Mouse (Mus musculus) retina, adult 2 months (tissue): ENCODE results near the gene 2310022A10Rik.
A peak's percentile ranks its signal among the peaks of the same experiment; 100 is the strongest.

Experiments used
- DNase-seq: peaks from one replicate; pipeline ENCODE4 v3.0.0-alpha.2; 2012; ENCODE audit warnings: low read depth, low spot score

2310022A10Rik gene

DNA sequence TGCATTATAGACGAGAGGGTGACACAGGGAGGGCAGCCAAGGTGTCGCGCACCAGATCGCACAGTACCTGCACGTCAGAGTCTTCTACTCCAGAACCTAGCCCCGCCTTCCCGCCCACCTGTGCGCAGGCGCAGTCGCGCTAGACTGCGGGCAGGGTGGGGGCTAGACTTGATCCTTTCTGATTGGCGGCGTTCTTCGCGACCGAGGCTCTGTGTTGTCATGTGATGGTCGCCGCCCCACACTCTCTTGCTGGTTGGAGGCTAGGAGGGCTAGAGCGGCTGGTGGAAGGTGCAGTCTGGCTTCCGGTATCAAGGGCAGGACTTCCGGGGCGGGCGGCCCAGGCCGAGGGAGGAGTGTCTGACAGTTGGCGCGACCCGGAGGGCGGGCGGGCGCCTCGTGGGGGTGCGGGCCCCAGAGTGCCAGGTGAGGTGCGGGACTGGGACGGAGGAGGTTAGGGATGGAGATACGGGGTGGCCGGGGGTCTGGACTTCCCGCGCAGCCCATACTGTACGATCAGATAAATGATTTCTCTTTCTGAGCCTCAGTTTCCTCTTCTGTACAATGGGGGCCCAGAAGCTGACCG lies at the start of gene 2310022A10Rik, which contains the start of gene Pld3:
2310022A10Rik (plus strand) TSS at position 303 of the 583 bp plus-strand sequence.
Pld3 (minus strand) TSS at position 288 of the 583 bp plus-strand sequence.
- peak; percentile 93 for DNase-seq

DNA sequence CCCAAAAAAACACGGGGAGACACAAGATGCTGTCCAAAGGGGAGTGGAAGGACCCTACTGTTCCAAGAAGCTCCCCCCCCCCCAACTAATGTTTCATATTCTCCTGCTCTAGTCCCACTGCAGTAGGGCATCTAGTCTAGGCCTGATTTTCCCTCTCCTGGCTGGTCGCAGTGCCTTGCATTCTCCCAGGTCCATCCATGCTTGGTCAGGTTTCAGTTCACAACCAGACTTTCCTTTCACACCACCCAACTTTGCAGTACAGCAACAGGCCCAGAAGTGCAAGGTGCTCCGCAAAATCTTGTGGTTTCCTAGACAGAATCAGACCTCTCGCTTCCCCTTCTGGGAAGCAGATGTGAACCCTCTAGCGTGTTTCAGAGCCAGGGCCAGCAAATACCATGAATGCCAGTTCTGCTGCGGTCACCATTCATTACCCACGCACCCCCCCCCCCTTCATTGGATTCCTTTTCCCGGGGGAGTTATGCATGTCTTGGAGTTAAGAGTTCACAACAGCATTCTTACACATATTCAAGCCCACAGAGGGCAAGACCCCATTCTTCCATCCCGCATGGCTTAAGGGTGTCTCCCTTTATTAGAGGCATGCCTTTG lies 46.2 kb upstream of the 2310022A10Rik start:
- no peak for DNase-seq

DNA sequence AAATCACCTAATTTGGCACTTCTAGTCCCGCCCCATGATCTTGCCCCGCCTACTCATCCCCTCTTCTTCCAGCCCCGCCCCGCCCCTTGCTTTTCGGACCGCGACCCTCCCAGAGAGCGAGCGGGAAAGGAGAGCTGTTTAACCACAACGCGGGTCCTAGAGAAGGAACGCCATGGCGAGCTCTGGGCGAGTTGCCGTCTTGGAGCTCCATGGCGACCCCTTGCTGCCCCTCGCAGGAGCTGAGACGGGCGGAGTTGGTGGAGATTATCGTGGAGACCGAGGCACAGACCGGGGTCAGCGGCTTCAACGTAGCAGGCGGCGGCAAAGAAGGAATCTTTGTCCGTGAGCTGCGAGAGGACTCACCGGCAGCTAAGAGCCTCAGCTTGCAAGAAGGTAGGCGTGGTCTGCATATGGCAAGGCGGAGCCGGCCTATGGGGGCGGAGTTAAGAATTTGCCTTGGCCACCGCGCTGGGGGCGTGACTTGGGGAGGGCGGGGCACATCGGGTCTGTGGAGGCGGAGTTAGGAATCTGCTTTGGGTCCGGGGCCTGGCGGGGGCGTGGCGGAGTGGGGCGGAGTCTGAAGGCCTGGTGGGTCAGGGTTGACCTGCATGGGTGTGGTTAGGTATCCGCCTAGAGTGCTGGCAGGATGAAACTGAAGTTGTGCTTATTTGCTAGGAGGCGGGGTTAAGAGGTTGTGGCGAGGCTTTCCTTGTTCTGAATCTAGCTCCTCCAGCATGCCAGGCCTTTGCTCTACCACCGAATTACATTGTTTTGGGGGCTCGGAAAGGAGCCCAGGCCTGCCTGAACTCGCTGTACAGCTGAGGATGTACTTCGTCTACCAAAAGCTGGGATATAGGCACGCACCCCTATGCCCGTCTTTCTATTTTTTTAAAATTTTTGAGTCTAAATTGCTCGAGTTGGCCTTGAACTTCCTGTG lies 45.1 kb upstream of the 2310022A10Rik start:
- DNase-seq: peak; percentile 89

DNA sequence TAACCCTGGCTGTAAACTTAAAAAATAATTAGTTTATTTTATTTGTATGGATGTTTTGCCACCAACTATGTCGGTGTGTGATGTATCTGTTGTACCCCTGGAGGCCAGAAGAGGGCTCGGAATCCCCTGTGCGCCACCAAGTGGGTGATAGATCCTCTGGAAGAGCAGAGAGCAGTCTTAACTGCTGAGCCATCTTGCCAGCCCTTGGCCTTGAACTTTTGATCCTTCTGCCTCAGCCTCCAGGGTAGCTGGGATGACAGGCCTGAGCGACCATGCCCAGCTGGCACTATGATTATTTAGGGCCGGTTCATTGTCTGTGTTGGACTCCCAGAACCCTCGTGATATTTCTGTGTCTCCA lies 44.4 kb upstream of the 2310022A10Rik start:
- DNase-seq: no peak

DNA sequence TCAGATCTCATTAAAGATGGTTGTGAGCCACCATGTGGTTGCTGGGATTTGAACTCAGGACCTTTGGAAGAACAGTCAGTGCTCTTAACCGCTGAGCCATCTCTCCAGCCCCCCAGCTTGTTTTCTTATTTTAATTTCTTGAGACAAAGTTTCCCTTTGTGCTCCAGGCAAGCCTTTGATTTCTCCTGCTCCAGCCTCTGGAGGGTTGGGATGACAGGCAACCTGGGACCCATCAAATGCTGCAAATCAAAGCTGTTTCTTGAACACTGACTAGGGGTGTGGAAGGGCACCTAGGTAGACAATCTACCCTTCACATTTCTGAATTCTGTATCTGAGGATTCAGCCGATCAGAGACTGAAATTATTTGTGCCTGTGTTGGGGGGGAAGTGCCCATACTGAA lies 42.2 kb upstream of the 2310022A10Rik start:
- DNase-seq: no peak

DNA sequence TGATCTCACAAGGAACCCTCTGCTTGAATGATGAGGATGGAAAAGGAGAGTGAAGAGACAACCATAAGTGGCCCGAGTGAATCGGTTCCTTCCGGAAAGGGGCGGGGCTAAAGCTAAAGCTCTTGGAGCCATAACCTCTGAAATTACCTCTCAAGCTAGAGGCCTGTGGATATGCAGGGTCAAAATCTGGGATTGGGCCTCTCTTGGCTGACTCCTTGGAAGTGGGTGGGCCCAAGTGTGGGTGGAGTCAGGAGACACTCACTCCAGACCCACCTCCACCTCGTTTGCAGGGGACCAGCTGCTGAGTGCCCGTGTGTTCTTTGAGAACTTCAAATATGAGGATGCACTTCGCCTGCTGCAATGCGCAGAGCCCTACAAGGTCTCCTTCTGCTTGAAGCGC lies 38.1 kb upstream of the 2310022A10Rik start:
- no peak for DNase-seq

DNA sequence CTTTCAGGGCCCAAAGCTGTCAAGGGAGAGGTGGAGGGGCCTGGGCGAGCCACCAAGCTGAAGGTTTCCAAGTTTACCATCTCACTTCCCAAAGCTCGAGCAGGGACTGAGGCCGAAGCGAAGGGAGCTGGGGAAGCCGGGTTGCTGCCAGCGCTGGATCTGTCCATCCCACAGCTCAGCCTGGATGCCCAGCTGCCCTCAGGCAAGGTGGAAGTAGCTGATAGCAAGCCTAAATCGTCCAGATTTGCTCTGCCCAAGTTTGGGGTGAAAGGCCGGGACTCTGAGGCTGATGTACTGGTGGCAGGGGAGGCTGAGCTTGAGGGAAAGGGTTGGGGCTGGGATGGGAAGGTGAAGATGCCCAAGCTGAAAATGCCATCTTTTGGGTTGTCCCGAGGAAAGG lies 34.7 kb upstream of the 2310022A10Rik start:
- DNase-seq: no peak

DNA sequence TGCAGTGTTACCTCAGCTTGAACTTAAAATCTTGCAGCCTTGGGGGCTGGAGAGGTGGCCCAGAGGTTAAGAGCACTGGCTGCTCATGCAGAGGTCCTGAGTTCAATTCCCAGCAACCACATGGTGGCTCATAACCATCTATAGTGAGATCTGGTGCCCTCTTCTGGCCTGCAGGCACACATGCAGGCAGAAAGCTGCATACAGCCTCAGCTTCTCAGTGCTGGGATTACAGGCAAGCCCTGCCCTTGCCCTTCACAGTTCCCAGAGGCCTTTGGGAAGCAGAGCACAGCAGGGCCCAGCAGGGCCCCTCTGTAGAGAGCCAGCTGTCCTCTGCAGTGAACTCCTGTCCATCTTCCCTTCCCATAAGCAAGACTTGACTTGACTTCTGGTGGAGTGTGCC lies 32.9 kb upstream of the 2310022A10Rik start:
- DNase-seq: no peak

DNA sequence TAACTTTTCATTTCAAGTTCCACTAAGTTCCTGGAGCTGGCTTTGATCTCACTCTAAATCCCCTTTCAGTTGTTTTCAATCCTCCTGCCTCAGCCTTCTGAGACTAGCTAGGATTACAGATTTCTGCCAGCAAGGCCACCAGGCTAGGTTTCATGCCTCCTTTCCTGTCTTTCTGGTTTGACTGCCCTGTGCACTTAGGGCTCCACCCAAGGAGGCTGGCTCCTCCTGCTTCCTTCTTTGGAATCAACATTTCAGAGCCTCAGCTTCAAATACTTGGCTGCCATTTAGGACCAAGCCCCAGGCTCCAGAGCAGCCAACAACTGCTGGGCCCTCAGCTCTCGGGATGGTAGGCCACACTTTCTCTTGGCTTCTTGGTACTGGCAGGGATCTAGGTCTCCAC lies 32.4 kb upstream of the 2310022A10Rik start:
- DNase-seq: no peak

DNA sequence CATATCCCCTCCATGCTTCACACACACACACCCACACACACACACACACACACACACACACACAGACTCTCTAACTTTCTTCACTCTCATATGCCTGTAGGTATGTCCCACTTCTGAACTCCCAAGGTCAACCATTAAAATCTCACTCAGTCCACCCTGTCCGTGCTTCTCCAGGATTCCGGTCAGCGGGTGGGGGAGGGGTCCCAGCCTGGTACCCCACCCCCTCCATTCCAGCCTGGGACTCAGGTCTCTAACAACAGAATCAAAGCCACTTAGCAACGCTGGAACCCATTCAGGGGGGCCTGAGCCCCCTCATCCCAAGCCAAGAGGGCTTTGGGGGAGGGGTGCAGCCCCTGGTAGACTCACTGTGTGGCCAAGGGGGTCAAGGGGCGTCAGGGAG lies 30.1 kb upstream of the 2310022A10Rik start, which contains the start of gene Hipk4:
Hipk4 (plus strand) TSS at position 301 of the 400 bp plus-strand sequence.
- DNase-seq: no peak

DNA sequence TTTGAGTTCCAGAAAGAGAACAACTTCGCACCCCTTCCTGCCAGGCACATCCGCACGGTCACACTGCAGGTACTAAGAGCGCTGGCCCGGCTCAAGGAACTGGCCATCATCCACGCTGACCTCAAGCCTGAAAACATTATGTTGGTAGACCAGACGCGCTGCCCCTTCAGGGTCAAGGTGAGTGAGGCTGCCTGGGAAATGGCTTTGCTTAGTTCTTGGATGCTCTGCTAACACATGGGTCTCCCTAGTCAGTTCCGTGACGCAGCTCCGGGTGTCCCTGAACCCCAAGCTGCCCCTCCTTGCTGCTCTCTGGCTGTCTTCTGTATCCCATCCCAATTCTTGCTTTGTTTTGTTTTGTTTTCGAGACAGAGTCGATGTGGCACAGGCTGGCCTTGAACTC lies 29.2 kb upstream of the 2310022A10Rik start:
- DNase-seq: no peak

DNA sequence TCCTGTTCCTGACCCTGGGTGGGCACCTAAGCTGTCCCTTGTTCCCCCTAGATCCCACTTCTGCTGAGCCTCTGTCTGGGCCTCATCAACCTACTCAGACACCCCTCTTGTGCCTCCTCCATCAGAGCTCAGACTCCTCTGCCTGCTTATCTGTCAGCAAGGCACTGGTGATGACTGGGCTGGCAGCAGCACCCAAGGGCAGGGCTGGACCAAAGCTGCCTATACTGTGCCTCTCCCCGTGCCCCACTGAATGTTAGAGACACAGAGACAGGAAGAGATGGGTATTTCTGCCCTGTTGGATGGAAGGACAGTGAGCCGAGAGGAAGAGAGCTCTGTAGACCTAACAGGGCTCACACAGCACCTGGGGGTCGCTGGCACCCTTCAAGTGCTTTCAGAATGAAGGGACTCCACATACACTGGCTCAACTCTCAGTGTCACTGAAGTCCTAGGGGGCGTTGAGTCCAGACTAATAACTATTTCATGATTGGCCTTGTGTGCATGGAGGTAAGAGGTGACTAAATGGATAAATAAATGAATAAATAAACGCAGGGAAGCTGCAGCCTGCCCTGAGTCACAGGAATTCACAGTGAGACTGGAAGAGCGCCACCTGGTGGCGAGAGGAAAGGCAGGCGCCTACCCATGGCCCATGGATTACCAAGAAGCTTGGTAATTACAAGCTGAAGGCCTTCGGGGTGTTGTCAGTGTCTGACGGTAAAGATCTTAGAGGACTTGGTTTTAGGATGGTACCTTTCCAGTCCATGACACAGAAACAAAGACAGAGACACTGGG lies 26.8 kb upstream of the 2310022A10Rik start:
- DNase-seq: peak; percentile 71

DNA sequence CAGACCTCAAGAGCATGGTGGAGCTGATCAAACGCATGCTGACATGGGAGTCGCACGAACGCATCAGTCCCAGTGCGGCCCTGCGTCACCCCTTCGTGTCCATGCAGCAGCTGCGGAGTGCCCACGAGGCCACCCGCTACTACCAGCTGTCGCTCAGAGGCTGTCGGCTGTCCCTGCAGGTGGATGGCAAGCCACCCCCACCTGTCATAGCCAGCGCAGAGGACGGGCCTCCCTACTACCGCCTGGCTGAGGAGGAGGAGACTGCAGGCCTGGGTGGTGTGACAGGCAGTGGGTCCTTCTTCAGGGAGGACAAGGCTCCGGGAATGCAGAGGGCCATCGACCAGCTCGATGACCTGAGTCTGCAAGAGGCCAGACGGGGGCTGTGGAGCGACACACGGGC lies 24.0 kb upstream of the 2310022A10Rik start:
- DNase-seq: no peak

DNA sequence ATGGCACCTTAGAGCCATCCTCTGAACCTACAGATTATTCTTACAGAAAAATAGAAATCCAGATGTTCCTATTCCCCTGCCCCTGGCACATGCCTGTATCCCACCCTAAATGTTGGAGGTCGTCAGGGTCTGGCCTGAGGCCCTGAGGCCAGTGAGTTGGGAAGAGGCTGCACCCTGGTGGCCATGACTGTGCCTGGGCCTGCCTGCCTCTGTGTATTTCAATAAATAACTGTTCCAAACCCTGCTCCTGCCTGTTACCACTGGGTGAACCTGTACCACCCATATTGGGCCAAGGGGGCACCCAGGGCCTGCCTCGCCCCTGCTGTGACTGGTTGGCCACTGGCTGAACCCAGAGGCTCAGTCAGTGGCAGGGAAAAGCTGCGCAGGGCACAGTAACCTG lies 22.1 kb upstream of the 2310022A10Rik start:
- DNase-seq: no peak

DNA sequence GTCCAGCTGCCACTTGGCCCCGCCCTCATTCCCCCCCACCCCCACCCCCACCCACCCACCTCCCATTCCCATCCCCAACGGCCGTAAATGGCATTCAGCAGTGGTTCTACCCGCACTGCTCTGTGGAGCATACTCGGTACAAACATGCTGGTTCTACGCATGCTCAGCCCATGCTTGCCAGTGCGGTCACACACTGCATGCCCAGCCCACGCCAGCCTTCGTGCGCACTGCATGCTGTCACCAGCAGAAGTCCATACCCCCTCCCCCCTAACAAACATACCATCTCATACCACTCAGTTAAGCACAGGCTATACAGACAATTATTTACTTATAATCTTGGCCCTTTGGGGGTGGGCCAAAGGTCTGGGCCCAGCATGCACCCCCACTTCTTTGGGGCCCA lies 21.3 kb upstream of the 2310022A10Rik start:
- DNase-seq: no peak

DNA sequence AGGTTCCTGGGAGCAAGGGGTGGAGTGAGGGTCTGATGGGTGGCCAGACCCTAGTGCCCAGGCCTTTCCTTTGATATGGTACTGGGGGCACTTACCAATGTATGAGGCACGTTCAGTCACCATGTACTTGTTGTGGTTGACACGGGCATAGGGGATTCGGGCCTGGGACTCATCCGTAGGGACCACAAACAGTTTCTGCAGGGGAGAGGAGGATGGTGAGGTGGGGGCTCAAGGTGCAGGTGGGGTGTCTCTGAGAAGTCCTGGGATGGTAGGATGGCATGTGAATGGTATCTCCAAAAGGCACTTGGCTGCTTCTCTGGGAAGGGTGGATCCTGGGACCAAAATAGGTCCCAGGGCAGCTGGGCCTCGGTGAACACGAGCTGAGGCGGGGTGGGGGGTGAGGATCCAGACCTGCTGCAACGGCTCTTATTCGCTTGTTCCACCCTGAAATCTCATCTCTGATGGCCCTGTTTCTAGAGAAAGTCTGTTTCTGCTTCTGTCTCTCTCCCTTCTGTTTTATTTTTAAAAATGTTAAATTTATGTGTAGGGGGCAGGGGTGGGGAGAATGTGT lies 20.5 kb upstream of the 2310022A10Rik start:
- DNase-seq: no peak

DNA sequence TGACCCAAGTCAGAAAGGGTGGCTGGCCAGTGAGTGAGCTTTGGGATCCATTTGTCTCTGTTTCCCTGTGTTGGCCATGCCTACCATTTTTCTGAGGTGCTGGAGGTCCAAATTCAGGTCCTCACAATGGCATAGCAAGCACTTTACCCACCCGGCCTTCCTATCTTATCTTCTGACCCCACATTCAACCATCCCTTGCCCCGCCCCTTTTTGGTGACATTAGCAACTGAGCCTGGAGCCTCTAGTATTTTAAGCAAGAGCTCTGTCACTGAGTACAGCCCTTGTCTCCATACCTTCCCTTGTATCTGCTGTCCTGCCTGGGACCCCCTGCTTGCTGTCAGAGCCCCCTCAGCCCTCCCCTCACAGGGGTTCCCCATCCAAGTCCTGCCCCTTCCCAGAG lies 17.6 kb upstream of the 2310022A10Rik start:
- no peak for DNase-seq

DNA sequence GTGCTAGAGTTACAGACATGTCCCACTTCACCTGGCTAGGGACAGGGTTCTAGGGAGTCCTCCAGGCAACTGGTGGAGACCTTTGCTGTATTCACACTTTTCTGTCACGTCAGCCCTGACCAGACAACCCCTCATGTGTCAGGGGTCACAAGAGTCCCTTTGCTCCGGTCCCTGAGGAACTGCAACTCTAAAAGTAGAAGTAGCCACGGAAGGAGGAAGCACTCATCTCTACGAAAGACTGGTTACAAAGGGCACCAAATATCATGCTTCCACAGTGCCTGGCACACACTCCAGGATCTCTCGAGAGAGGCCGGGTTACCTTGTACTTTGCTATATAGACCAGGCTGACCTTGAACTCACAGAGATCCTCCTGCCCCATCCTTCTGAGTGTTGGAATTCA lies 16.4 kb upstream of the 2310022A10Rik start:
- no peak for DNase-seq

DNA sequence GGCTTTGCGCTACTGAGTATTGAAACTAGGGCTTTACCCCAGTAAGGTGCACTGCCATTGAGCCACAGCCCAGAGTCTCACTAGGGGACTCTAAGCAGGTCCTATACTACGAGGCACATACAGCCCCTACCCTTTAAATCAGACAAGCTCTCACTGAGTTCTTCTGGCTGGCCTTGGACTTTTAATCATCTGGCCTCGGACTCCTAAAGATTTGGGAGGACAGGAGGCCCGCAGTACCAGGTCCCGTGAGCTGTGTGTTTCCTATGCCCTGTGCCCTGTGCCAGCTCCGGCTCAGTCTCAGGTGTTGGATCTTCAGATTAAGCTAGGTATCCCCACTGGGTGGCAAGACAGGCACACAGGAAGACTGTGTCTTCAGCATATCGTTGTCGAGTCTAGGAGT lies 15.0 kb upstream of the 2310022A10Rik start:
- no peak for DNase-seq

DNA sequence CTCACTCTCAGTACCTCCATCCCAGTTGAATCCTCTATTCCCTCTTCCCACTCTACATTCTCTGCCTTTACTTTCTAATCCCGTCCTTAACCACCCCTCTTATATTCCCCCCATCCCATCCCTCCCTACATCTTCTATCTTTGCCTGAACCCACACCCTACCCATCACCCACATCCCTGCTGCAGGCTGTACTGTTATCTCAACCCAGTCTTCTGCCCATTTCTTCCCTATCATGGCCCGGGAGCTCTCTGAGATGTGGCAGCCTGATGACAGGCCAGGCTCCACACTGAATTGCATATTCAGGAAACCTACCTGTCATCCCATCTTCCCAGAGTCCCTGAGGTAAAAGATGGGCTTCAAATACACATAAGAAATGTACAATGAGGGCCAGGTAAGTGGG lies 14.2 kb upstream of the 2310022A10Rik start:
- no peak for DNase-seq

DNA sequence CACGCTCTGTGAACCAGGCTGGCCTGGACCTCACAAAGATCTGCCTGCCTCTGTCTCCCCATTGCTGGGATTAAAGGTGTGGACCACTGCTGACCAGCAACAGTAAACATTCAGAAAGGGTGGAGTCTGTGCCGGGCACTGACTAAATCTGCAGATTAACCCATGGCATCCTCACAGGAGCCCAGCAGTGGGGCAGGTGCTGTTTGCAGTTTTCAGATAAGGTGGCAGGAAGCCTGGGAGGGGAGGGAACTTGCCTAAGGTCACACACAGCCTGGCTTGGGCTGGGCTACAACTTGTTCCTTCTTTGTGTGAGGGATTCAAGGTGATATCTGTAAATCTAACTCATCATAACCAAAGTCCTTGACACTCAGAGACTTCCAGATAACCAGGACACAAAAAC lies 12.5 kb upstream of the 2310022A10Rik start:
- DNase-seq: no peak
